Mouse (Mus musculus) CH12.LX (cell line): Measurements from ENCODE around the gene Osbp2.

Experiments
- CHD2 ChIP-seq: IDR thresholded peaks from 2 replicates; pipeline ENCODE4 v1.6.1; 2011; ENCODE audit warnings: low read length, improper control_type of control experiment
- CTCF ChIP-seq, 2 experiments: IDR thresholded peaks in 1 of 2; conservative IDR thresholded peaks in 1 of 2; 2 replicates each; pipeline ENCODE4 v1.5.1; 2011 to 2012; ENCODE audit warnings: low read depth in 2 of 2, low read length in 2 of 2, improper control_type of control experiment in 1 of 2, inconsistent platforms in 1 of 2, mild to moderate bottlenecking in 1 of 2, moderate library complexity in 1 of 2
- EP300 ChIP-seq: IDR thresholded peaks from 2 replicates; pipeline ENCODE4 v1.6.1; 2011; ENCODE audit warnings: low read length, improper control_type of control experiment
- MAX ChIP-seq: IDR thresholded peaks from 2 replicates; pipeline ENCODE4 v1.6.1; 2011; ENCODE audit warnings: low read length, improper control_type of control experiment
- MAZ ChIP-seq: IDR thresholded peaks from 2 replicates; pipeline ENCODE4 v1.6.1; 2012; ENCODE audit warnings: low read depth, mild to moderate bottlenecking, inconsistent platforms, low read length, improper control_type of control experiment, moderate library complexity
- MYC ChIP-seq: IDR thresholded peaks from 2 replicates; pipeline ENCODE4 v1.6.1; 2011; ENCODE audit warnings: low read depth, mild to moderate bottlenecking, improper control_type of control experiment, low read length
- NELFE ChIP-seq: IDR thresholded peaks from 2 replicates; pipeline ENCODE4 v1.6.1; 2011; ENCODE audit warnings: low read depth, low read length, improper control_type of control experiment
- NRF1 ChIP-seq: IDR thresholded peaks from 2 replicates; pipeline ENCODE4 v1.6.1; 2014; ENCODE audit warnings: low read depth, mild to moderate bottlenecking, inconsistent platforms, low read length, improper control_type of control experiment, moderate library complexity
- POLR2A ChIP-seq: IDR thresholded peaks from 2 replicates; pipeline ENCODE4 v1.6.1; 2011; ENCODE audit warnings: low read depth, mild to moderate bottlenecking, improper control_type of control experiment, low read length
- TBP ChIP-seq: conservative IDR thresholded peaks from 2 replicates; pipeline ENCODE4 v1.6.1; 2011; ENCODE audit warnings: low read depth, low read length, improper control_type of control experiment
- ZKSCAN1 ChIP-seq: IDR thresholded peaks from 2 replicates; pipeline ENCODE4 v1.6.1; 2012; ENCODE audit warnings: low read depth, inconsistent platforms, low read length, improper control_type of control experiment, borderline replicate concordance

DNA sequence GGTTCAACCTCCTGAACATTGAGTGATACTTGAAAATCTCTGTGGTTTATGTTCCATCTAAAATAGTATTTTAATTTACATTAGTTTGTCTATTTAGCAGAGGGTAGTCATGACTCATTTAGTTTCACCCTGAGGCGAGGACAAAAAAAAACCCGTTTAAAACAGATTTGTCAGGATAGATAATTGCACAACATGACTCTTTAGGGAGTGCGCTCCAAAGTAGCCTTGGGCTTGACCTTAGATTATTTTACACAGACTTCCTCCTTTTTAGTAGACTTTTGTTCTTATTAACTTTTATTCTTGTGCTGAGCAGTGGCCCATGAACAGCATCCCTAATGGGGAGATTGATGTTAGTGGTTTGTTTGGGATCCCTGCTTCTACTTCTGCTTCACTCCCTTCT is 196.2 kb downstream of the Osbp2 start:
- TF ChIP-seq CTCF (conservative IDR thresholded peaks at IDR 0.05 in 1 of 2, IDR thresholded peaks at IDR 0.05 in 1 of 2; ENCODE audit: low read depth in 2 of 2, low read length in 2 of 2), result no peak
- no peak for TF ChIP-seq ZKSCAN1
- peak; percentile 11; the same call in 1 of the 2 replicates for TF ChIP-seq POLR2A
- TF ChIP-seq EP300, result no peak
- TF ChIP-seq NRF1, result no peak
- no peak for TF ChIP-seq MYC
- no peak for TF ChIP-seq MAX
- TF ChIP-seq TBP, result no peak
- no peak for TF ChIP-seq CHD2
- TF ChIP-seq NELFE, result no peak
- no peak for TF ChIP-seq MAZ
